Mouse (Mus musculus) layer of hippocampus, adult 11-12 months (tissue): ENCODE measurements around the gene Clspn.

ENCODE experiments used
- DNase-seq: peaks from one replicate; pipeline ENCODE4 v3.0.0; 2022; ENCODE audit warnings: low spot score

Gene Clspn

DNA sequence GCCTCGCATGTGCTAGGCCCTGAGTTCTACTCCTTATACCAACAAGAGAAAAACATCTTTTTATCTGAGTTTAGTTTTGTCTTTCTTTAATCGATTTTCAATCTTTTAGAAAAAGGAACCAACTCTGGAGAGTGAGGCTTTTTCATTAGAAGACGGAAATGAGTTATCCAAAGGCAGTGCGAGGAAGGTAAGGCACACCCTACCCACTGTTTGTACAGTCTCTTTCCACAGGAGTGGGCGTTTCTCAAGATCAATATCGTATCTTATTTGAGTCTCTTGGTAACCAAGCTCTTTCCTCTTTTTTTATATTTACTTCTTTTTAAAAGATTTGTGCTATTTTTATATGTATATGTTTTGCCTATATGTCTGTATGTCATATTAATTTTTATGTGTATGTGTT, 7.1 kb downstream of the Clspn start:
- DNase-seq: no peak

DNA sequence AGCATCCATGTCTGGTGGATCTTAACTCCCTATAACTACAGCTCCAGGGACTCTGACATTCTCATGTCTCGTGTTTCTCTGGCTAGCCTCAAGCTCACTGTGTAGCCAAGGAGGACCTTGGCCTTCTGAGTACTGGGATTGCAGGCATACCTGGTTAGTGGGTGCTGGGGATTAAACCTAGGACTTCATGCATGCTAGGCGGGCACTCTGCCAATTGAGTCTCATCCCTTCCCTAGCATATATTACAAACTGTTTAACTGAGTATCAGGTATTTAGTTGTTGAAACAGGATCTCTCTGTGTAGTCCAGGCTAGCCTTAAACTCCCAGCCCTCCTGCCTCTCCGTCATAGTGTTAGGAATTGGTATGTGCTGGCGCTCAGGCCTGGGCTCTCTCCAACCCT, 10.5 kb downstream of the Clspn start:
- no peak for DNase-seq

DNA sequence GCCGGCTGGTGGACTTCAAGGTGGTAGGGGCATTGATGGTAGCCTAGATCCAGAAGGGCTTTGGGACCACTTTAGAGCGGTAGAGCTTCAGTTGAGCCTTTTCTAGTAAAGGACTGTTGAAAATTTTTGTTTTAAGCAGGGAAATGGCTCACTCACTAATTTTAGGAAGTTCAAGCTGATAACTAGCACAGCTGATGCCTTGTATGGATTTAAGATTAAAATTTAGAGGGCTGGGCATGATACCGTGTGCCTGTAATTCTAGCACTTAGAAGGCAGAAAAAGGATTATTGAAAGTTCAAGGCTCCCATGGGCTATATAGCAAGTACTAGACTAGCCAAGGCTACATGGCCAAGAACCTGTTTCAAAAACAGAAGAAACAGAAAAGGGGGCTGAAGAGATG, 13.0 kb downstream of the Clspn start:
- DNase-seq: no peak

GRCm38 (mm10) chr4:126576281-126576680, 19.5 kb downstream of the Clspn start:
- DNase-seq: peak; percentile 66

- no peak for DNase-seq
Measured at GRCm38 (mm10) chr4:126577920-126578319, 21.2 kb downstream of the Clspn start.

DNA sequence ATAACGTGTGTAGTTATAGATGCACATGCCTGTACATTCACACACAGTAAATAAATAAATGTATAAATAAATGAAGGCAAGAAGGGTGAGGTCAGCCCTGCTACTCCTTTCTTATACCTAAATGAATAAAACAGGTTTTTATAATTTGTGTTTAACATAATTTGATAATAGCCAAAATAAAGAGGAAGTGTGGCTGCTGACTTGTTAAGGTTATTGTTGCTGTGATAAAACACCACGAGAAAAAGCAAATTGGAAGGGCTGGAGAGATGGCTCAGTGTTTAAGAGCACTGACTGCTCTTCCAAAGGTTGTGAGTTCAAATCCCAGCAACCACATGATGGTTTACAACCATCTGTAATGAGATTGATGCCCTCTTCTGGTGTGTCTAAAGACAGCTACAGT, 22.3 kb downstream of the Clspn start:
- no peak for DNase-seq

- no peak for DNase-seq
Measured at GRCm38 (mm10) chr4:126585739-126586138, 29.0 kb downstream of the Clspn start.

DNA sequence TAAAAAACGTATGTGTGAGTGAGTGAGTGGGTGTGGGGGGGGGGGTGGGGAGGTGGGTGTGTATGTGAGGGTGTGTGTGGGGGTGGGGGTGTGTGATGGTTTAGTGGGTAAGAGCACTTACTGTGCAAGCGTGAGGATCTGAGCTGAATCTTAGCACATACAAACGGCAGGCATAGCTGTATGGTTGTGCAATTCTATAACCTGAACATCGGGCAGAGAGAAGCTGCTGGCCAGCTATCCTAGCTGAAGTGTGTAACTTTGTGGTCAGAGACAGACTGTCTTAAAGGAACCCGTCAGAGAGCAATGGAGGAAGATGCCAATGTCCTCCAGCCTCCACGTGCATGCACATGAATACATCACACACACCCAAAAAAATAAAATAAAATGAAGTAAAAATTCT, 35.3 kb downstream of the Clspn start:
- DNase-seq: no peak

DNA sequence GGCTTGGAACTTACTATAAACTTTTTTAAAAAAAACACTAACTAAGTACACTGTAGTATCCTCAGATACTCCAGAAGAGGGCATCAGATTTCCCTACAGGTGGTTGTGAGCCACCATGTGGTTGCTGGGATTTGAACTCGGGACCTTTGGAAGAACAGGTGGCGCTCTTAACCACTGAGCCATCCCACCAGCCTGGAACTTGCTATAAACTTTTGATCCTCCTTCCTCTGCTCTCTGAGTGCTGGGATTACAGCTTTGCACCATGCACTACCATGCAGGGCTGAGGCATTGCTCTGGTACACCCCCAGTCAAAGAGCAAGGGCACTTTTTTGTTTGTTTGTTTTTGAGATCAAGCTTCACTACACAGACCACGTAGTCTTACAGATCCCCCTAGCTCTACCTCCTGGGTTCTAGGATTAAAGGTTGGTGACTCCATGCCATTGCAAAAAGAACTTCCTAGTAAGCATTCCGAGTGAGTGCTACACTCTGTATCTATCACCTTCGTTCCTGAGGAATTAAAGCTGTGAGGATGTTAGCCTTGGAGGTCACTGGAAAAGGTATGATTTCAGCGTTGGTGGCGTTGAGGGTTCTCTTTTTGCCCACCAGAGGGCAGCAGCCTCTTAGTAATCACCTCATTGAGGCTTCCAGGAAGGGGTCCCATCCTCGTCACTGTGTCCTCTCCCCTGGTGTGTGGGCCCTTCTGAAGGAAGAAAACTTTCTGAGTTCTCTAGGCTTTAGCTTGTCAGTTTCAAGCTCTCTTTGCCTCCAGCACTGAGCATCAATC, 43.4 kb downstream of the Clspn start:
- DNase-seq: peak; percentile 52

- peak; percentile 44 for DNase-seq
Measured at GRCm38 (mm10) chr4:126601597-126602444, 45.1 kb downstream of the Clspn start.

DNA sequence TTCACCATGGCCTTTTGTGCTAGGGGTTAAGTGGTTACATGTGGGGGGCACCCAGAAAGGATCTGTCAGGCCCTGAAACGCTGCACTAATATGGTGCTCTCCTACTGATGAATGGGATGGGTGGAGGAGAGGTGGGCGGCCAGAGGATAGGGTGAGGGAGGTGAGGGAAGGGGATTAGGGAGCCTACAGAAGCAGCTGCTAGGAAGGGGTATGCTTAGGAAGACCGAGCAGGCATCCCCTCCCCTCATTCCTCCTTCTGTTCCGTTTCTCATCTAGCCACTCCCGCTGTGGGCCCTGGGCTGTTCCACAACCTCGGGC, 45.7 kb downstream of the Clspn start:
- DNase-seq: no peak

GRCm38 (mm10) chr4:126604141-126604540, 47.4 kb downstream of the Clspn start:
- DNase-seq: no peak

- no peak for DNase-seq
Measured at GRCm38 (mm10) chr4:126605751-126606150, 49.0 kb downstream of the Clspn start.

GRCm38 (mm10) chr4:126609606-126610181, 53.0 kb downstream of the Clspn start, which contains the start of gene 5730409E04Rik:
Gene 5730409E04Rik (plus strand): TSS chr4:126609818.
- DNase-seq: peak; percentile 87

DNA sequence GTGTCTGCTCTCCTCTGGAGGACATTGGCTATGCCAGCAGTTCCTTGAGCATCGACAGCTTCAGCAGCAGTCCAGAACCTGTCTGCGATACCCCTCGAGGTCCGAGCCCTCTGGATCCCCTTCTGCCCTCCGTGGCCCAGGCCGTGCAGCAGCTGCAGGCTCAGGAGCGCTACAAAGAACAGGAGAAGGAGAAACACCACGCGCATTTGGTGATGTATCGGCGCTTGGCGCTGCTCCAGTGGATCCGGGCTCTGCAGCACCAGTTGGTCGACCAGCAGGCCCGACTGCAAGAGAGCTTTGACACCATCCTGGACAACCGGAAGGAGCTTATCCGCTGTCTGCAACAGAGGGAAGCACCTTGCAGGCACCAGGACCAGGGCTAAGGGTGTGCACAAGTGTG, 55.3 kb downstream of the Clspn start:
- DNase-seq: peak; percentile 38

DNA sequence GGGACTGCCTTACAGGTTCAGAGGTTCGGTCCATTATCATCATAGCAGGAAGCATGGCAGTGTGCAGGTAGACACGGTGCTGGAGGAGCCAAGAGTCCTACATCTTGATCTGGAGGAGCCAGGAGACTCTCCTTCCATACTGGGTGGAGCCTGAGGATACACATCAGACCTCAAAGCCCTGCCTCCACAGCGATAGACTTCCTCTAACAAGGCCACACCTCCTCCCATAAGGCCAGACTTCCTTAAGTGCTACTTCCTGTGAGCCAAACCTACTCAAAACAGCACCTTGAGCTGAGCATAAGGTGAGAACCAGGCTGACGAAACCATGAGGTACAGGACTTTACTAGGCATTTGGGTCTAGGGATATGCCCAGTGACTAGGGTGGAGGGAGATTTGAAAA, 59.6 kb downstream of the Clspn start:
- DNase-seq: no peak

GRCm38 (mm10) chr4:126619691-126620330, 63.1 kb downstream of the Clspn start:
- no peak for DNase-seq

DNA sequence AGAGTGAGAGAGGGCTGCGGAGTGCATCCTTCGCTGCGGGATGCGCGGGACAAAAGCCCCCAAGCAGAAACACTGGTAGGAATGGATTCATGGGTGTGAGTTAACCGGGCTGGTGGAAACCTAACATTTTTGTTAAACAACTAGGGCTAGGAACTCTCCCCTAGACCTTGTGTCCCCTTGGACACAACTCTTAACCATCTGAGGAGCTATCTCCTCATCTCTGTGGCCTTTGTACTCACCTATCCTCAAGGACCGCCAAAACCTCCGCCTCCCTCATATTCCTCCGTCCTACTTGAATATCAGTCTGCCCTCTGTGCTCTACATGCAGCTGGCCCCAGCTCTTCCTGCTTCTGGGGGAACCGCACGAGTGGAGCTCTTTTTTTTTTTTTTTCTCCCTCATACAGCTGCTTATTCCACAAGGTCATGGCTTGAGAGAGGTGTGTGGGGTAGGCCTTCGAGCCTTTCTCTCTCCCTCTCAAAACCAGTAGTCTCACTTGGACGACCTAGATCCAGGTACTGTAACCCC, 63.7 kb downstream of the Clspn start:
- no peak for DNase-seq

DNA sequence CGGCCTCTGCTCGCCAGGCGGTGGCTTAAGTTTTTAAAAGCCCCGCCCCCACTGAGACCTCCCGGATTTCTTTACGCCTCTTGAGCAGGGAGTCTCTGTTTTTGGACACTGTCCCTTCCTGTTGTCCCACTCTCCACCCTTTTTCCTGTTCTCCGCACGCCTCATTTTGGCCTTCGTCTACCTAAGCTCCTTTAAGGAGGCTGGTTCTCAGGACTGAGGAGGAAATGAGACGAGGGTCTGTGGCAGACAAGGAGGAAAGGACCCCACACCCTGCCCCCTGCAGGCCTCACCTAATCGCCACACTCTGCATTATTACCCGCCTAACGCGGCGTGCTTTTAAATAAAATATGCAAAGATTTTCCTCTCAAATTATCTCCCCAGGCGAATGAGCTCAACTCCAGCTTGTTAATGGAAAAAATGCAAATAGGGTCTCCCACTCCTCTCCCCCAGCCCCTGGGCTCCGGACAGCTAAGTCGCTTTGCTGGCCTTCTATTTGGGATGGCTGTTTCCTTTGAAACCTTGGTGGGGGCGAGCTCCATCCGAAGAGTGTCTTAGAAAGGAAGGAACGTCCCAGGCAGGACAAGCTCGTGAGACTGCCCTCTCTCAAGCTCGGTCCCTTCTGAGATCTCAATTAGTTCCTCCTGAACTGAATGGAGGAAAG, 70.4 kb downstream of the Clspn start:
- no peak for DNase-seq

GRCm38 (mm10) chr4:126631922-126632321, 75.2 kb downstream of the Clspn start:
- no peak for DNase-seq

DNA sequence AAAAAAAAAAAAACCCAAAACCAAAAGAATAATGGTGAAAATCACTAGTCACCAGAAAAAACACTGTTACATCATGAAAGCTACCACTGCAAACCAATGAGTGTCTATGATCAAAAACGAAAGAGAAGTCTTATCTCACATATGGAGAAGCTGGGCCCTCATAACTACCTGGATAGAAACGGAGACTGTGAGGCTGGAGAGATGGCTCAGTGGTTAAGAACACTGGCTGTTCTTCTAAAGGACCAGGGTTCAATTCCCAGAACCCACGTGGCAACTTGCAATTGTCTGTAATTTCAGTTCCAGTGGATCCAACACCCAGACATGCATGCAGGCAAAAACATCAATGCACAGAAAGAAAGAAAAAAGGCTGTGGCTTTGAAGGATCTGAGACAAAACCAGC, 75.9 kb downstream of the Clspn start:
- DNase-seq: no peak

DNA sequence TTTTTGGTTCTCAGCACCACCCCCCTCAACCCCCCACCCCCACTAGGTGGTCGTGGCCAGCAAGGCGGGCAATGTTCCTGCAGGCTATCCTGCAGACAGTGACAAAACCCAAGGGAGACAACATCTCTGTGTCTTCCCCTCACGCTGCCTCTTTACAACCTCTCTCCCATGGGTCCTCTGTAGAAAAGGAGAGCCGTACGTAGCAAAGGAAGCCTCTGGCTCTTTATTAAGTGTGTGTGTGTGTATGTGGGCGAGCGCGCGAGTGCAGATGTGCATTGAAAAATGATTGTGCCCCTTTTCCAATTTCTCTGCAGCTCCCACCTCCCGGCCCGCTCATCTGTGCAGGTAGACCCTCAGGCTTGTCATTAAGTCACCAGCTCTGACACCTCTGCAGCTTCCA, 79.6 kb downstream of the Clspn start:
- DNase-seq: no peak
